Mouse (Mus musculus) megakaryocyte, embryonic 14.5 days (primary cell): ENCODE measurements at regions not wholly inside any gene's neighbourhood (a gene's known extent, or its start where the extent isn't known, plus 50 kb on each side); places are given as distances from the start of the nearest gene placed in this dataset.

Experiments used
- FLI1 ChIP-seq: IDR thresholded peaks from 2 replicates; pipeline ENCODE4 v1.6.1; 2012; ENCODE audit warnings: low read length, inconsistent platforms, mixed read lengths
- GATA1 ChIP-seq: IDR thresholded peaks from 3 replicates; pipeline ENCODE4 v1.6.1; 2012; ENCODE audit warnings: mixed read lengths, low read length, inconsistent platforms, borderline replicate concordance

DNA sequence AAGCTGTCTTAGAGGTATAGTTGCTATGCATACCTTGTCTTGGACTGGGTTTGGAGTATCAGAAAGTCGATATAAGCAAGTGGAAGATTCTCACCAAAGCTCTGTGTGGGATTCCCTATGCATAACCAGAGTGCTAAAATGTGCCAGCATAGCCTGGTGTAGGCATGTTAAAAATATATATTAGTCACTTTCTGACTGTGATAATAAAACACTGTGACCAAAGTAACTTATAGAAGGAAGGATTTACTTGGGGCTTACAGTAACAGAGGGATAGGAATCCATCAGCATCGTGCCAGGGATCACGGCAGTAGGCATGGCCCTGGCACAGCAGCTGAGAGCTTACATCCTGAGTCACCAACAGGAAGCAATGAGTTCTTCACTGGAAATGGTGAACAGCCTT is 215.4 kb downstream of the Tshz3 start:
- no peak for TF ChIP-seq GATA1
- TF ChIP-seq FLI1 = no peak
